Mouse (Mus musculus) left cerebral cortex, postnatal 25 days (tissue): ENCODE results near the gene Nuak2. TPM values are rescaled to one million over a fixed set of nuclear protein-coding genes. Genes with fewer than 3 reads are reported as not detected.

Experiments used
- DNase-seq, 2 experiments: peaks; one replicate each; pipeline ENCODE4 v3.0.0; 2022; ENCODE audit warnings: low spot score in 2 of 2, mixed read lengths in 1 of 2
- intact Hi-C: fragments of 180-260 bp; cut with DNase I; formaldehyde crosslinking; loops from one replicate; pipeline ENCODE4 v1.15.1; 2025
- total RNA-seq, 2 experiments: library from RNA; stranded (reverse); gene quantifications; 2 replicates each; pipeline ENCODE4 v1.2.3; 2021

The Nuak2 gene
- total RNA-seq, 2 experiments from 2014 or later, result 0.94 to 0.96 TPM

- no peak for DNase-seq
- intact Hi-C loops, result no loop called here
Measured at GRCm38 (mm10) chr1:132319242-132319641, 3.3 kb downstream of the Nuak2 start.

DNA sequence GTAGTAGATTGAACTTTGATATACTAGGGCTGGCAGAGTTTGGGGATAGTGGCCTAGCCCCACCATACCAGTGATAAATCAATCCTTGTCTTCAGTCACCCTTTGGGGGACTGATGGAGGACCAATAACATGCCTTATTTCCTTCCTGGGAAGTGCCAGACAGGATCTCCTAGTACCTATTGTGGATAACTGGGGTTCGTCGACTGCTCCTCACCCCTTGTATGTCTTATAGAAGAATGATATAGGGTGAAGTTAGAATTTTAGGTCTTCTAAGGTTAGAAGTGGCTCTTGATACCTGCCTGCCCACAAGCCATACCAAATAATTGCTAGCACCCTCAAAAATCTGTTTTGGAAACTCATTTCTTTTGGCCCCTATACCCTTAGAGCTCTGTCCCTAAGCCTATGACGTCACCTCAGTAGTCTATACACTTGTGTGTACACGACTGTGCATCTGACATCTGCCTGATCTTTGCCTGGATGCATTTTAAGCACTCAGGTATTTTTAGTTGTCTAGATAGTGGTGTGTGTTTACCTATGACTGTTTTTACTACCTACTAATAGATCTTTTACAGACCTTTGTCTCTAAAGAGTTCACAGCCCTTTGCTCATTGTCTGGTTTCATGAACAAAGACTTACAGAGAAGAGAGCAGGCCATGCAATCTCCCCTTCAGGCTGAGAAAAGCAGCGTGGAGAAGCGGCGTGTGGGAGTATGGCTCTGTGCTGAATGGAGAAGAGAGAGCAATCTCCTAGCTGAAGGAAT, 6.1 kb downstream of the Nuak2 start:
- DNase-seq, result no peak
- intact Hi-C loops, result no loop called here

GRCm38 (mm10) chr1:132322711-132323542, 7.0 kb downstream of the Nuak2 start:
- intact Hi-C loops, result no loop called here
- no peak for DNase-seq

DNA sequence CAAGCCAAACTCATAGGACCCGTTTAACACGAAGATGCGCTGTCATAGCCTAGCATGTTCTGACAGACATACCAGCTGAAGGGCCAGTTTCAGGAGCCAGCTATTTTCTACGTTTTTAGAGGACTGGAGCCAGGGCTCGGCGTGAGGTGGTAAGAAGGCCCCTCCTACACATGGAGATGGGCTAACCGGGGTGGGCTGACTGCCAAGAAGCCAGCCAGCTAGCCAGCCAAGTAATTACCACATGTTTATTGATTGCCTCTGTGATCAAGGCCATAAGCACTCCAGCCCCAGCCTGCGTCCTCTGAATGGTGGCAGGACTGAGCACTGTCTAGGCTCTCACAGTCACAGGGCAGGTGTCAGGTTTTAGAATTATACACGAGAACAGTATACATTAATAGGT, 10.9 kb downstream of the Nuak2 start:
- intact Hi-C loops, result no loop called here
- no peak for DNase-seq

DNA sequence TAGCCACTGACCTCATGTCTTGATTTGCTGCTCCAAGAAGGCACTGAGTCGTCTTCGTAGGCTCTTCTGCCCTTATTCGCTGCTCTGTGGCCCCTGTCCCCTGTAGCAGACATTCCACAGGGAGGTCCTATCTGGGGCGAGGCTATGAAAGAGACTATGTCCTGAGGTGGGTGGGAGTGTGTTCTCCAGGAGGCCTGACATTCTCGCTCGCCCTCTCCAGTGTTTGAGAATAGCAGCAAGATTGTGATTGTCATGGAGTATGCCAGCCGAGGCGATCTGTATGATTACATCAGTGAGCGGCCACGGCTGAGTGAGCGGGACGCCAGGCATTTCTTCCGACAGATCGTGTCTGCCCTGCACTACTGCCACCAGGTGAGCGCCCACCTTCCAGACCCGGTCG, 11.6 kb downstream of the Nuak2 start:
- intact Hi-C loops, result no loop called here
- no peak for DNase-seq

DNA sequence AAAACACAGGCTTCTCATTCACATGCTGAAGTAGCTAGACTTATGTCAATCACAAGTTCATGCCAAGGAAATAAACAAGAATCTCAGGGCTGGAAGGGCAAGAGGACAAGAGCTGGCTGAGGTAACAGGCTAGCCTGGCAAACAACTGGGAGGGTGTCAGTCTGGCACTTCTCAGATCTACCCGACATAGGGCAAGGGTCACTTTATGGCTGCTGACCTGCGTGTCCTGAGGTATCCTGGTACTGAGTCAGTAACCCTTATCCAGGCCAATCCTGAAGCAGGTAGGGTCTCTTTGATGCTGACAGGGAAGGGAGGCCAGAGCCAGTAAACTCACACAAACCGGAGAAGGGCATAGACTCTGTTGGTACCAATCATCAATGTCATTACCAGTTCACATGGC, 12.6 kb downstream of the Nuak2 start:
- intact Hi-C loops, result no loop called here
- DNase-seq, result no peak

GRCm38 (mm10) chr1:132329656-132330055, 13.7 kb downstream of the Nuak2 start:
- intact Hi-C loops, result no loop called here
- no peak for DNase-seq

- intact Hi-C loops, result no loop called here
Measured at GRCm38 (mm10) chr1:132330397-132330796, 14.5 kb downstream of the Nuak2 start.

GRCm38 (mm10) chr1:132331283-132331682, 15.4 kb downstream of the Nuak2 start:
- DNase-seq, result no peak
- intact Hi-C loops, result no loop called here

More at GRCm38 (mm10) chr1:132330397-132330796, 14.5 kb downstream of the Nuak2 start:
- DNase-seq, result no peak

- DNase-seq, result no peak
- intact Hi-C loops, result no loop called here
Measured at GRCm38 (mm10) chr1:132333201-132333600, 17.3 kb downstream of the Nuak2 start.

- intact Hi-C loops, result no loop called here
- no peak for DNase-seq
Measured at GRCm38 (mm10) chr1:132333675-132334141, 17.8 kb downstream of the Nuak2 start.

- no peak for DNase-seq
- intact Hi-C loops, result no loop called here
Measured at GRCm38 (mm10) chr1:132334178-132334801, 18.4 kb downstream of the Nuak2 start.

- DNase-seq, result no peak
- intact Hi-C loops, result no loop called here
Measured at GRCm38 (mm10) chr1:132335378-132335965, 19.5 kb downstream of the Nuak2 start.

- intact Hi-C loops, result no loop called here
- no peak for DNase-seq
Measured at GRCm38 (mm10) chr1:132336921-132337320, 21.0 kb downstream of the Nuak2 start.

DNA sequence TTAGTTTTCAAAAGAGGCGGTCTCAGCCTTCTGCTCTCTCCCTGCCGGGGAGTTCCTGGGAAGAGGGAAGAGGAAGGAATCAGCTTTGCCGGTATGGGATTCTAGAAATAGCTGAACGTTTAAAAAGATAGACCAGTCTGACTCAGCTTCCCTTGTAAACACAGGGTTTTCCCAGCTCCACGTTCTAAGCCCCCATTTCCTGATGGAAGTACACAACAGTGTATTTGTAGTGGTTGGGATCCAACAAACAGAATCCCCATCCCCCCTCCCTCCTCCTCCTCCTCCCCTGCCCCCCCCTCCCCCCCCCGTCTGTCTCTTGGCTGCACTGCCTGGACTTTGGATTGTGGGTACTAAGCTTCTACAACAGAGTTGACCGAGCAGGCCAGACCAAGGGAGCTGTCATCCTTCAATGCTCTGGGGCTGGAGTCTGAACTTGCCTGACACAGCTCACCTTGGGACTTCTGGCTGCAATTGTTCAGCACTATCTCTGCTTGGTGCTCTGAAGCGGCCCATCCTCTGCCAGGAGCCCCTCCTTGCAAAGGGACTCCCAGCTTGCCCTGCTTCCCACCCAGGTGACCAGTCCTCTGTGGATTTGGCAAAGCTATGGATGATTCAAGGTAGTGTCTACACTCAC, 22.2 kb downstream of the Nuak2 start:
- intact Hi-C loops, result no loop called here

DNA sequence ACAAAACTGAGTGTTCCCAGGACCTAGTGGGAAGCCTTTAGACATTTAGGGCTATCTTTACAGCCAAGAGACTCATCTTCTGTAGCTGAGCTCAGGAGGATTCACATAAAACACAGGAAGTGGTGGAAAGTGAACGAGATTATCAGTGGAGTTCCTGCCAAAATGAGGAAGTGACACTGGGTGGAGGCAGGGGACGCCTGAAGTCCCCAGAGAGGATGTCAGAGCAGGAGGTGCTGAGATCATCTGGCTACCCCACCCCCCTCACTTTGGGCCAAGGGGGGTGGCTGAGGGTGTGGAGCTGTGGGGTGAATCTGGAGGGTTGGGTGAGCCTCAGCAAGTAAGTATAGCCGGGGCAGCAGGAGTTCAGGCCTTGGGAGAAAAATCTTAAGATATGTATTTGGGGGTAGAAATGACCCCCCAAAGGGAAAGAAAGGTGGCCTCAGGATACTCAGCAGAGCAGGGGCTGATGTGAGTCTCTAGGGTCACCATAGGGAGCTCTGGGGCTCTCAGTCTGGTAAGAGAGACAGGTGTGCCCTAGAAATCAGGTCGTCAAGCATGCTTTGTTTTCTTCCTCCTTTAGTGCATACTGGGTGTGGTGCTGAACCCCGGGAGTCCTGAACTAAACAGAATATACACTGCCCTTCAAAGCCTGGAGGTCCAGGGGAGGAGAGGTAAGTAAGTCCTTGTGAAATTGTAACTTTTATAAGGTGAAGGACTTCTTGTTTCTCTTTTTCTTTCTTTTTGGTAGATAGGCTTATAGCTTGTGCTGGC, 26.0 kb downstream of the Nuak2 start:
- intact Hi-C loops, result no loop called here

More for the DNA sequence above, 22.2 kb downstream of the Nuak2 start:
- DNase-seq, result no peak

GRCm38 (mm10) chr1:132342518-132342917, 26.6 kb downstream of the Nuak2 start:
- intact Hi-C loops, result no loop called here
- DNase-seq, result no peak

More for the DNA sequence above, 26.0 kb downstream of the Nuak2 start:
- no peak for DNase-seq

GRCm38 (mm10) chr1:132343191-132343590, 27.3 kb downstream of the Nuak2 start:
- intact Hi-C loops, result no loop called here
- no peak for DNase-seq

DNA sequence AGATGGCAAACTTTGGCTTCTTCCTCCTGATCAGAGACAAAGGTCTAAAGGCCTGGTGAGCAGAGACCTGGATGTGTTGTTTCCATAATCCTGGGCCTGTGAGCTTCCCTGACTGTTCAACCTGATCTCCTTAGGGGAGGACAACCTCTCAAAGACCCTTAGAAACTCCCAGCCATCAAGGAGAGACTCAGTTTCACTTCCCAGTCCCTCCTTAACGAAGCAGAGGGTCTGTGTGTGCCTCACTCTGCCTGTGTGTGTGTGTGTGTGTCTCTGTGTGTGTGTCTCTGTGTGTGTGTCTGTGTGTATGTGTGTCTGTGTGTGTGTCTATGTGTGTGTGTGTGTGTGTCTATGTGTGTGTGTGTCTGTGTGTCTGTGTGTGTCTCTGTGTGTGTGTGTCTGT, 27.7 kb downstream of the Nuak2 start:
- DNase-seq, result no peak
- intact Hi-C loops, result no loop called here
